Mouse (Mus musculus): ENCODE measurements around the gene Ms4a13. TPM values are rescaled to one million over a fixed set of nuclear protein-coding genes. Genes with fewer than 3 reads are reported as not detected.
"Not testable (repeated sequence)": the region's sequence is repeated elsewhere in the genome, so short reads cannot be mapped to it uniquely, and the experiment has no call there.

Gene Ms4a13
- not detected in 2 replicates for polyA plus RNA-seq (2016; fragmentation: Nextera tagmentation; extraction: Ambion mirVana)

GRCm38 (mm10) chr19:11196546-11196945 lies at the start of gene Ms4a13:
Ms4a13 (minus strand) TSS chr19:11196737.
- no peak for DNase-seq (ENCODE audit: low spot score)
- WGBS, result 68% methylated on average over 12 of the region's 12 CpGs
- no peak within 1 kb of the TSS for H3K27ac ChIP-seq
- no peaks in the 10 kb centered on the region for H3K9me3 ChIP-seq
- H3K4me1 ChIP-seq (replicated peaks), result no peaks in the 10 kb centered on the region
- no peaks in the 10 kb centered on the region for H3K27me3 ChIP-seq (ENCODE audit: insufficient read depth, poor library complexity, severe bottlenecking)
- no peak within 1 kb of the TSS for H3K4me3 ChIP-seq
- H3K36me3 ChIP-seq, result no peaks in the 10 kb centered on the region

- no peak overlapping the region for H3K4me3 ChIP-seq
- H3K4me1 ChIP-seq (replicated peaks), result no peaks in the 10 kb centered on the region
- no peak overlapping the region for H3K27ac ChIP-seq
- H3K9me3 ChIP-seq, result no peaks in the 10 kb centered on the region
- no peaks in the 10 kb centered on the region for H3K36me3 ChIP-seq
- DNase-seq (ENCODE audit: low spot score), result no peak
- H3K27me3 ChIP-seq (ENCODE audit: insufficient read depth, poor library complexity, severe bottlenecking), result no peaks in the 10 kb centered on the region
These were observed 47.7 kb upstream of the Ms4a13 start for GRCm38 (mm10) chr19:11244230-11244629.

- Histone ChIP-seq H3K4me3 (no peak overlapping the region), H3K4me1 (replicated peaks) (no peaks in the 10 kb centered on the region), H3K27ac (no peak overlapping the region), H3K9me3 (no peaks in the 10 kb centered on the region), H3K27me3 (ENCODE audit: insufficient read depth, poor library complexity, severe bottlenecking) (no peaks in the 10 kb centered on the region), H3K36me3 (no peaks in the 10 kb centered on the region)
- WGBS, result 68% methylated on average over 5 of the region's 5 CpGs
- DNase-seq (ENCODE audit: low spot score), result no peak
These were observed 46.0 kb upstream of the Ms4a13 start for GRCm38 (mm10) chr19:11242560-11242959.

GRCm38 (mm10) chr19:11235820-11236219 lies 39.3 kb upstream of the Ms4a13 start:
- Histone ChIP-seq H3K27me3 (ENCODE audit: insufficient read depth, poor library complexity, severe bottlenecking) (no peaks in the 10 kb centered on the region), H3K36me3 (no peaks in the 10 kb centered on the region), H3K4me3 (no peak overlapping the region), H3K4me1 (replicated peaks) (no peaks in the 10 kb centered on the region), H3K27ac (no peak overlapping the region), H3K9me3 (no peaks in the 10 kb centered on the region)
- no peak for DNase-seq (ENCODE audit: low spot score)

- Histone ChIP-seq H3K4me1 (replicated peaks) (no peaks in the 10 kb centered on the region), H3K36me3 (no peaks in the 10 kb centered on the region), H3K4me3 (no peak overlapping the region), H3K27me3 (ENCODE audit: insufficient read depth, poor library complexity, severe bottlenecking) (no peaks in the 10 kb centered on the region), H3K27ac (no peak overlapping the region), H3K9me3 (no peaks in the 10 kb centered on the region)
- DNase-seq (ENCODE audit: low spot score), result no peak
- 77% methylated on average over 5 of the region's 5 CpGs for WGBS
These were observed 38.6 kb upstream of the Ms4a13 start for GRCm38 (mm10) chr19:11234921-11235735.

GRCm38 (mm10) chr19:11234244-11234643 lies 37.7 kb upstream of the Ms4a13 start:
- Histone ChIP-seq H3K27me3 (ENCODE audit: insufficient read depth, poor library complexity, severe bottlenecking) (no peaks in the 10 kb centered on the region), H3K36me3 (no peaks in the 10 kb centered on the region), H3K27ac (no peak overlapping the region), H3K4me1 (replicated peaks) (no peaks in the 10 kb centered on the region), H3K4me3 (no peak overlapping the region), H3K9me3 (no peaks in the 10 kb centered on the region)
- DNase-seq (ENCODE audit: low spot score), result no peak
- 85% methylated on average over 5 of the region's 5 CpGs for WGBS

- H3K36me3 ChIP-seq, result no peaks in the 10 kb centered on the region
- no peak for DNase-seq (ENCODE audit: low spot score)
- H3K4me1 ChIP-seq (replicated peaks), result no peaks in the 10 kb centered on the region
- H3K27ac ChIP-seq, result no peak within 1 kb of the TSS
- no peak within 1 kb of the TSS for H3K4me3 ChIP-seq
- no peaks in the 10 kb centered on the region for H3K27me3 ChIP-seq (ENCODE audit: insufficient read depth, poor library complexity, severe bottlenecking)
- WGBS, result 78% methylated on average over 5 of the region's 5 CpGs
- no peaks in the 10 kb centered on the region for H3K9me3 ChIP-seq
These were observed 35.8 kb upstream of the Ms4a13 start, which contains the start of gene Ms4a12 for GRCm38 (mm10) chr19:11232348-11232747. Ms4a12 (minus strand) TSS chr19:11232448.

- Histone ChIP-seq H3K27ac (no peak overlapping the region), H3K27me3 (ENCODE audit: insufficient read depth, poor library complexity, severe bottlenecking) (no peaks in the 10 kb centered on the region), H3K4me1 (replicated peaks) (no peaks in the 10 kb centered on the region), H3K9me3 (no peaks in the 10 kb centered on the region), H3K36me3 (no peaks in the 10 kb centered on the region), H3K4me3 (no peak overlapping the region)
- no peak for DNase-seq (ENCODE audit: low spot score)
- WGBS, result 74% methylated on average over 1 of the region's 1 CpGs
These were observed 4.0 kb downstream of the Ms4a13 start for GRCm38 (mm10) chr19:11192552-11192951.

GRCm38 (mm10) chr19:11184121-11184520 lies 12.4 kb downstream of the Ms4a13 start:
- H3K27me3 ChIP-seq (ENCODE audit: insufficient read depth, poor library complexity, severe bottlenecking), result no peaks in the 10 kb centered on the region
- H3K4me1 ChIP-seq (replicated peaks), result no peaks in the 10 kb centered on the region
- H3K36me3 ChIP-seq, result no peaks in the 10 kb centered on the region
- 18% methylated on average over 5 of the region's 5 CpGs for WGBS
- DNase-seq (ENCODE audit: low spot score), result no peak
- no peaks in the 10 kb centered on the region for H3K9me3 ChIP-seq
- H3K4me3 ChIP-seq, result no peak overlapping the region
- H3K27ac ChIP-seq, result no peak overlapping the region

- Histone ChIP-seq H3K27ac (no peak overlapping the region), H3K4me3 (no peak overlapping the region), H3K4me1 (replicated peaks) (no peaks in the 10 kb centered on the region), H3K27me3 (ENCODE audit: insufficient read depth, poor library complexity, severe bottlenecking) (no peaks in the 10 kb centered on the region), H3K9me3 (no peaks in the 10 kb centered on the region), H3K36me3 (no peaks in the 10 kb centered on the region)
- no peak for DNase-seq (ENCODE audit: low spot score)
- 70% methylated on average over 2 of the region's 2 CpGs for WGBS
These were observed 19.1 kb downstream of the Ms4a13 start for GRCm38 (mm10) chr19:11177464-11177863.

- no peaks in the 10 kb centered on the region for H3K27me3 ChIP-seq (ENCODE audit: insufficient read depth, poor library complexity, severe bottlenecking)
- no peaks in the 10 kb centered on the region for H3K4me1 ChIP-seq (replicated peaks)
- no peak within 1 kb of the TSS for H3K4me3 ChIP-seq
- no peaks in the 10 kb centered on the region for H3K36me3 ChIP-seq
- no peaks in the 10 kb centered on the region for H3K9me3 ChIP-seq
- 32% methylated on average over 10 of the region's 10 CpGs for WGBS
- DNase-seq (ENCODE audit: low spot score), result peak; percentile 8
- H3K27ac ChIP-seq, result no peak within 1 kb of the TSS
These were observed 31.4 kb downstream of the Ms4a13 start, which contains the start of gene 1700025F22Rik for GRCm38 (mm10) chr19:11165172-11165571. 1700025F22Rik (minus strand) TSS chr19:11165320.

GRCm38 (mm10) chr19:11157890-11158289 lies 38.6 kb downstream of the Ms4a13 start:
- DNase-seq (ENCODE audit: low spot score), result not testable (repeated sequence)

GRCm38 (mm10) chr19:11135336-11135735 lies 61.2 kb downstream of the Ms4a13 start:
- H3K27ac ChIP-seq, result no peak overlapping the region
- DNase-seq (ENCODE audit: low spot score), result no peak
- no peak overlapping the region for H3K4me3 ChIP-seq
- no peaks in the 10 kb centered on the region for H3K36me3 ChIP-seq
- no peaks in the 10 kb centered on the region for H3K27me3 ChIP-seq (ENCODE audit: insufficient read depth, poor library complexity, severe bottlenecking)
- no peaks in the 10 kb centered on the region for H3K9me3 ChIP-seq
- H3K4me1 ChIP-seq (replicated peaks), result no peaks in the 10 kb centered on the region
- WGBS, result 79% methylated on average over 4 of the region's 4 CpGs

More at GRCm38 (mm10) chr19:11157890-11158289, 38.6 kb downstream of the Ms4a13 start:
- H3K36me3 ChIP-seq; H3K4me1 ChIP-seq (replicated peaks); H3K27ac ChIP-seq; H3K4me3 ChIP-seq; H3K9me3 ChIP-seq; H3K27me3 ChIP-seq (ENCODE audit: insufficient read depth, poor library complexity, severe bottlenecking): not testable (repeated sequence)
- 84% methylated on average over 6 of the region's 6 CpGs for WGBS
